Mouse (Mus musculus): ENCODE data around the gene Vgf. TPM values are rescaled to one million over a fixed set of nuclear protein-coding genes. Genes with fewer than 3 reads are reported as not detected.
A peak's percentile ranks its signal among the peaks of the same experiment; 100 is the strongest.

Vgf gene
- polyA plus RNA-seq, 1 experiment, result not detected

DNA sequence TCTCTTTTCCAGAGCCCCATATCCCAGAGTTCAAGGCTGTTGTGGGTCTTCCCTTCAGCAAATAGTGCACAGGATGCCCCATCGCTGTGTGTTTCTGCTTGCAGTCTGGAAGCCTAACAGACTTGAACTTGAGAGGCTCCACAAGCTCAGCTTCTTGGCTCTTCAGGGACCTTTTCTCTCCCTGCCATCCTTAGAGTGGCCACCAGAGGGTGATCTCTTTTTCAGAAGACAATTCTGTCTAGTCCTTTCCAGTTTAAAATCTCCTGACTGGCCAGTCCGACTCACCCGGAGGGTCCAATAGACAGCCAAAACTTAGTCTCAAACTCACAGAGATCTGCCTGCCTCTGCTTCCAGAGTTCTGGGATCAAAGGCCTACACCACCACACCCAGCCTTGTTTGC, 16.2 kb upstream of the Vgf start:
- peak; percentile 20; the same call in 1 of the 2 replicates for TF ChIP-seq CTCF (IDR thresholded peaks at IDR 0.05; ENCODE audit: extremely low read depth, insufficient read depth, insufficient read length, insufficient replicate concordance)
- no peak for TF ChIP-seq POLR2A (IDR thresholded peaks at IDR 0.05; ENCODE audit: low read depth, low read length)
- H3K27ac ChIP-seq (ENCODE audit: insufficient read depth, low read length), result no peak overlapping the region
- H3K4me3 ChIP-seq (ENCODE audit: extremely low read depth, insufficient read depth, insufficient read length), result no peak overlapping the region
- H3K4me1 ChIP-seq (ENCODE audit: control insufficient read depth, insufficient read depth, insufficient read length), result no peaks in the 10 kb centered on the region
- no peaks in the 10 kb centered on the region for H3K27me3 ChIP-seq (ENCODE audit: control insufficient read depth, insufficient read depth, low read length)
- H3K36me3 ChIP-seq (ENCODE audit: control insufficient read depth, insufficient read depth, low read length), result no peaks in the 10 kb centered on the region
- 16% methylated on average over 3 of the region's 3 CpGs for whole genome bisulfite sequencing
- no peak for DNase-seq (ENCODE audit: low read depth in 1 of 2, low spot score in 2 of 2)

DNA sequence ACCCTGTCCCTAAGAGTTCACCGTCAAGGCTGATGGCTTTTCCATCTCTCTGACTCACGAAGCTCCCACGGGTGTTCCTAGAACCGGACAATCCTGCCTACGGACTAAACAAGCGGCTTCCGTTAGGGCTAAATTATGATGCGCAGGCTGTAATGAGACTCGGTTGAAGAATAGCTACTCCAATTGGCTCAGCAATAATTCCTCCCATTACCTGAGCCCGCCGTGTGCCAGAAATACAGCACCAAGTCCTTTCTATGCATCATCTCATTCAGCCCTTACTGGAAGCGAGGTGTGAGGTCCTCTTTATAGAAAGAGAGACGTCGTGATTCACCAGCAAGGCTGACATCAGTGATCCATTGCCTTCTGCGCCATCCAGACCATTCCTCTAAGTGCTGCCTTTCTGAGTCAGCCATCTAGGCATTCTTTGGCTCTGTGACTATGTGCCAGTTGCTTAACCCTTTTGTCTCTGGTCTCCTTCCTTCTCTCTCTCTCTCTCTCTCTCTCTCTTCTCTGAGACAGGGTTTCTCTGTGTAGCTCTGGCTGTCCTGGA, 13.7 kb upstream of the Vgf start:
- Histone ChIP-seq H3K36me3 (ENCODE audit: control insufficient read depth, insufficient read depth, low read length) (no peaks in the 10 kb centered on the region), H3K27me3 (ENCODE audit: control insufficient read depth, insufficient read depth, low read length) (no peaks in the 10 kb centered on the region), H3K4me3 (ENCODE audit: extremely low read depth, insufficient read depth, insufficient read length) (no peak overlapping the region), H3K4me1 (ENCODE audit: control insufficient read depth, insufficient read depth, insufficient read length) (no peaks in the 10 kb centered on the region), H3K27ac (ENCODE audit: insufficient read depth, low read length) (no peak overlapping the region)
- TF ChIP-seq POLR2A (IDR thresholded peaks at IDR 0.05; ENCODE audit: low read depth, low read length) (no peak), CTCF (IDR thresholded peaks at IDR 0.05; ENCODE audit: extremely low read depth, insufficient read depth, insufficient read length, insufficient replicate concordance) (no peak)
- DNase-seq (ENCODE audit: low read depth in 1 of 2, low spot score in 2 of 2), result no peak
- 79% methylated on average over 15 of the region's 15 CpGs for WGBS

DNA sequence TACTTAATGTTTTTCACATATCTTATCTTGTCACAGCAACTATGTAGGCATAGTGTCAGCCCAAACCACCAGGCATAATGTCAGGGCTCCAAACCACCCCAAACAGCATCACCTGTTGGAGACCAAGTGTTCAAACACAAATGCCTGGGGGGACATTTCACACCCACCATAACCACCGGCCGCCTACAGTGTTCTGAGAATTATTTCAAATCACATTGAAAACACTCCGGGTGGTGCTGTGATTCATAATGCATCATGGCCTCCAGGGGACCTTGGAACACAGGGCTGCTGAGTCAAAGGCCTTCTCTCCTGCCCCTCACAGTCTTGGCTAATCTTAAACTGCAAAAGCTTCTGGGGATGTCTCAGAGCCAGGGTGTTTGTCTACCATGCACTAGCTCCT, 10.3 kb upstream of the Vgf start:
- H3K4me3 ChIP-seq (ENCODE audit: extremely low read depth, insufficient read depth, insufficient read length), result no peak overlapping the region
- WGBS, result 88% methylated on average over 3 of the region's 3 CpGs
- no peaks in the 10 kb centered on the region for H3K4me1 ChIP-seq (ENCODE audit: control insufficient read depth, insufficient read depth, insufficient read length)
- no peaks in the 10 kb centered on the region for H3K36me3 ChIP-seq (ENCODE audit: control insufficient read depth, insufficient read depth, low read length)
- no peak overlapping the region for H3K27ac ChIP-seq (ENCODE audit: insufficient read depth, low read length)
- TF ChIP-seq CTCF (IDR thresholded peaks at IDR 0.05; ENCODE audit: extremely low read depth, insufficient read depth, insufficient read length, insufficient replicate concordance) (no peak), POLR2A (IDR thresholded peaks at IDR 0.05; ENCODE audit: low read depth, low read length) (no peak)
- no peak for DNase-seq (ENCODE audit: low read depth in 1 of 2, low spot score in 2 of 2)
- H3K27me3 ChIP-seq (ENCODE audit: control insufficient read depth, insufficient read depth, low read length), result no peaks in the 10 kb centered on the region

DNA sequence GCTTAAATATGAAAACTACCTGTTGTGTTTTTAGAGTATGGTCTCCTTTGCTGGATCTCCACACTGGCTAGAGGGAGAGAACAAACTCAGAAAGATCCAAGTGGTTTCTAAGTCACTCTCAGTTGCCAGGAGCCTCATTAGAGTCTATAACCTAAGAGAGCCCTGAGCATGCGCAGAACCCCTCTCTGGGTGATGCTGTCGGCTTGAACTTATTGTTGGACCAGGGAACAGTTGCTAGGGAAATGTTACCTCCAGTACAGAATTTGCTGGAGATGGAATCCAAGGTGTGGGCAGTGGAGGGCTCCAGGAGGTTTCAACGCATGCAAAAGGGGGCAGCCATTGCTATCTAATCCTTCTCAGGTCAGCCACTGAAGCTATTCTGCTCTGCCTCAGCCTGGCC, 1.9 kb upstream of the Vgf start:
- no peak overlapping the region for H3K27ac ChIP-seq (ENCODE audit: insufficient read depth, low read length)
- peaks cover 5% of the 10 kb centered on the region for H3K27me3 ChIP-seq (ENCODE audit: control insufficient read depth, insufficient read depth, low read length)
- no peak overlapping the region for H3K4me3 ChIP-seq (ENCODE audit: extremely low read depth, insufficient read depth, insufficient read length)
- DNase-seq (ENCODE audit: low read depth in 1 of 2, low spot score in 2 of 2), result no peak
- no peaks in the 10 kb centered on the region for H3K4me1 ChIP-seq (ENCODE audit: control insufficient read depth, insufficient read depth, insufficient read length)
- no peaks in the 10 kb centered on the region for H3K36me3 ChIP-seq (ENCODE audit: control insufficient read depth, insufficient read depth, low read length)
- 50% methylated on average over 3 of the region's 3 CpGs for WGBS
- TF ChIP-seq CTCF (IDR thresholded peaks at IDR 0.05; ENCODE audit: extremely low read depth, insufficient read depth, insufficient read length, insufficient replicate concordance) (no peak), POLR2A (IDR thresholded peaks at IDR 0.05; ENCODE audit: low read depth, low read length) (no peak)

DNA sequence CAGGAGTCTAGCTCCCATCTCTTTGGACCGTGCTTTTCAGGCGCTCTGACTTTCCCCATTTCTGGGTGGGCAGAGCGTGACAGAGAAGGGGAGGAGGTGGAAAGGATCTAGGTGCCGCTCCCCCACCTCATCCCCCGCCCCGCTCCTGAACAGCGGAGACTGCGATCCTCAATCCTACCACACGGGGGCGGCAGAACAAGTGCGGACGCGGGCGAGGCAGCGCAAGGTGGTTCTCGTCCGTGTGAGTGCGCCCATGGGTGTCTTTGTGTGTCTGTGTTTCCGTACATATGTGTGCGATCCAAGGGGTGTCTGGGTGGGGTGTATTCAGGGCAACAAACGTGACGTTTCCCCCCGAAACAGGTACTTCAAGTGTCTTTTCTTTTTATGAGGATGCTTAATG, 1.1 kb upstream of the Vgf start:
- Histone ChIP-seq H3K27me3 (ENCODE audit: control insufficient read depth, insufficient read depth, low read length) (peaks cover 5% of the 10 kb centered on the region), H3K4me3 (ENCODE audit: extremely low read depth, insufficient read depth, insufficient read length) (no peak overlapping the region), H3K36me3 (ENCODE audit: control insufficient read depth, insufficient read depth, low read length) (no peaks in the 10 kb centered on the region), H3K27ac (ENCODE audit: insufficient read depth, low read length) (no peak overlapping the region), H3K4me1 (ENCODE audit: control insufficient read depth, insufficient read depth, insufficient read length) (peaks cover 3% of the 10 kb centered on the region; the same call in 1 of the 2 replicates)
- peak; percentile 36 to 71 for DNase-seq (ENCODE audit: low read depth in 1 of 2, low spot score in 2 of 2)
- TF ChIP-seq POLR2A (IDR thresholded peaks at IDR 0.05; ENCODE audit: low read depth, low read length) (no peak), CTCF (IDR thresholded peaks at IDR 0.05; ENCODE audit: extremely low read depth, insufficient read depth, insufficient read length, insufficient replicate concordance) (peak; percentile 98)
- WGBS, result under 1% methylated on average over 23 of the region's 23 CpGs

DNA sequence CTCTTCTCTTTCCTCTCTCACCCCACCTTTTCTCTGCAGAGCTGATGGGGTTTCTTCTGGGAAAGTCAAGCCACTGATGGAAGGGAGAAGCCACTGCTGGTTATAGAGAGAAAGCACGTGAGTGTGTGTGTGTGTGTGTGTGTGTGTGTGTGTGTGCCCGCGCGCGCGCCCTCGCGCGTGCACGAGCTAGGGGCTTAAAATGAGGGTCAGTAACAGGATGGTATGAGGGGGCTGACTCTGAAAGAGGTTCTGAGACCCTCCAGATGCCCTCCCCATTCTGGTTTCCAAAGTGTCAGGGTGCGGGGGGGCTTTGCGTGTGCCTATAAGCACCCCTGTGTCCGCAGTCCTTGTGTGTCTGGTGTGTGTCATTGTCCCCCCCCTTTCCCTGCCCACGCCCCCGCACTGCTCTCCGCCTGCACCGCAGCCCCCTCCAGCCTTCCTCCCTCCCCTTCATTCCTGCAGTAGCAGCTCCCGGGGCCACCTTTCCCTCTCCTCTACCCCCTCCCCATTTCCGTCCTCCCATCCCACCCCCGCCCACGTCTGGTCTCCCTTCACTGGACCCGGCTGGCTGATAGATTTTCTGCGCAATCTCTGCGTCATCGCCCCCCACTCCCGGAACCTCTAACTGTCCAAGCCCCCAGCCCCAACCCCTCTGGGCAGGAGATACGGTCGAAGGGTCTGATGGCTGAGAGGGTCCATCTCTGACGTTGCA, 2.5 kb downstream of the Vgf start:
- peaks cover 28% of the 10 kb centered on the region for H3K4me1 ChIP-seq (ENCODE audit: control insufficient read depth, insufficient read depth, insufficient read length)
- H3K27me3 ChIP-seq (ENCODE audit: control insufficient read depth, insufficient read depth, low read length), result peaks cover 23% of the 10 kb centered on the region

DNA sequence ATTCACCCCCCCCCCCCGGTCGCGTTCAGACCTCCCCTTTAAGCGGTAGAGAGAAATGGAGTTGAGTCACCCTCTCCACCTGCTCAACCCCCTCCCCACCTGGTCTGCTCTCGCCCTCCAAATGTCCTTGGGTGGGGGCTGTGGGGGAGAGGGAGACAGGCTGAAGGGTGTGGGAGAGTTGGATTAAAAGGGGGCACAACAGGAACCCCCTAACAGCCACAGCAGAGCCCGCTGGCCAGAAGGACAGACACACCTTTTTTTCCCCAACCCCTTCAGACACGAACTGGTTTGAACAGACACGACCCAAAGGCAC, 3.0 kb downstream of the Vgf start:
- H3K27me3 ChIP-seq (ENCODE audit: control insufficient read depth, insufficient read depth, low read length), result peaks cover 21% of the 10 kb centered on the region
- TF ChIP-seq CTCF (IDR thresholded peaks at IDR 0.05; ENCODE audit: extremely low read depth, insufficient read depth, insufficient read length, insufficient replicate concordance) (no peak), POLR2A (IDR thresholded peaks at IDR 0.05; ENCODE audit: low read depth, low read length) (no peak)
- H3K4me3 ChIP-seq (ENCODE audit: extremely low read depth, insufficient read depth, insufficient read length), result no peak overlapping the region
- peaks cover 28% of the 10 kb centered on the region for H3K4me1 ChIP-seq (ENCODE audit: control insufficient read depth, insufficient read depth, insufficient read length)
- no peaks in the 10 kb centered on the region for H3K36me3 ChIP-seq (ENCODE audit: control insufficient read depth, insufficient read depth, low read length)
- DNase-seq (ENCODE audit: low read depth in 1 of 2, low spot score in 2 of 2), result no peak
- H3K27ac ChIP-seq (ENCODE audit: insufficient read depth, low read length), result no peak overlapping the region
- WGBS, result 6% methylated on average over 8 of the region's 8 CpGs

More for the DNA sequence above, 2.5 kb downstream of the Vgf start:
- TF ChIP-seq POLR2A (IDR thresholded peaks at IDR 0.05; ENCODE audit: low read depth, low read length) (no peak), CTCF (IDR thresholded peaks at IDR 0.05; ENCODE audit: extremely low read depth, insufficient read depth, insufficient read length, insufficient replicate concordance) (no peak)
- no peak for DNase-seq (ENCODE audit: low read depth in 1 of 2, low spot score in 2 of 2)
- H3K36me3 ChIP-seq (ENCODE audit: control insufficient read depth, insufficient read depth, low read length), result no peaks in the 10 kb centered on the region
- WGBS, result 8% methylated on average over 28 of the region's 29 CpGs
- no peak overlapping the region for H3K27ac ChIP-seq (ENCODE audit: insufficient read depth, low read length)
- no peak overlapping the region for H3K4me3 ChIP-seq (ENCODE audit: extremely low read depth, insufficient read depth, insufficient read length)

Measured in spleen, adult 2 months (tissue).